Mouse (Mus musculus) CH12.LX (cell line): Measurements from ENCODE around the gene Tex14. TPM values are rescaled to one million over a fixed set of nuclear protein-coding genes. Genes with fewer than 3 reads are reported as not detected.

Experiments
- DNase-seq: peaks from one replicate; pipeline ENCODE4 v3.0.0-alpha.2; 2013; ENCODE audit errors: extremely low read depth
- H3K27ac ChIP-seq: 2 replicates; pipeline ENCODE4 v1.5.1; 2012; ENCODE audit warnings: low read depth, mild to moderate bottlenecking, control low read depth, moderate library complexity; ENCODE audit not compliant: insufficient read depth
- H3K27me3 ChIP-seq: replicated peaks from 2 replicates; pipeline ENCODE3; 2012; ENCODE audit warnings: inconsistent platforms
- H3K36me3 ChIP-seq, 2 experiments: replicated peaks in 1 of 2; 2 replicates each; pipeline versions ENCODE3 to v1.6.1; 2012; ENCODE audit warnings: inconsistent platforms in 1 of 2, low read length in 1 of 2, mild to moderate bottlenecking in 1 of 2, mixed read lengths in 1 of 2, moderate library complexity in 1 of 2; ENCODE audit not compliant: control insufficient read depth in 1 of 2, insufficient read depth in 1 of 2
- H3K4me1 ChIP-seq, 2 experiments: 2 replicates each; pipeline ENCODE4 v1.6.1; 2012; ENCODE audit warnings: inconsistent platforms in 1 of 2, moderate library complexity in 1 of 2; ENCODE audit not compliant: insufficient read depth in 2 of 2, control insufficient read depth in 1 of 2
- H3K4me2 ChIP-seq: 2 replicates; pipeline ENCODE4 v1.6.1; 2012; ENCODE audit warnings: low read depth, mild to moderate bottlenecking, control low read depth; ENCODE audit not compliant: poor library complexity, insufficient read depth, severe bottlenecking
- H3K4me3 ChIP-seq, 3 experiments: fragments of 150-350 bp in 1 of 3; sonication (generic) in 1 of 3; replicated peaks in 1 of 3; 2 replicates each; pipeline versions ENCODE3 to v1.5.1; 2011 to 2012; ENCODE audit warnings: low read depth in 2 of 3, low read length in 2 of 3, mild to moderate bottlenecking in 2 of 3, moderate library complexity in 2 of 3, control low read depth in 1 of 3, improper control_type of control experiment in 1 of 3, inconsistent platforms in 1 of 3, mixed read lengths in 1 of 3; ENCODE audit not compliant: poor library complexity in 1 of 3
- H3K79me2 ChIP-seq: replicated peaks from 2 replicates; pipeline ENCODE4 v1.6.1; 2012; ENCODE audit warnings: mild to moderate bottlenecking, moderate library complexity; ENCODE audit not compliant: control insufficient read depth, poor library complexity, insufficient read depth, severe bottlenecking; ENCODE audit errors: extremely low read depth
- H3K9ac ChIP-seq: 2 replicates; pipeline ENCODE4 v1.6.1; 2012; ENCODE audit warnings: low read depth, mild to moderate bottlenecking, control low read depth, moderate library complexity; ENCODE audit not compliant: insufficient read depth
- H3K9me3 ChIP-seq: replicated peaks from 2 replicates; pipeline ENCODE3; 2012; ENCODE audit warnings: low read length, inconsistent platforms, mixed read lengths
- CHD1 ChIP-seq: IDR thresholded peaks from 2 replicates; pipeline ENCODE4 v1.6.1; 2012; ENCODE audit warnings: low read depth, low read length, improper control_type of control experiment, inconsistent platforms
- CTCF ChIP-seq, 2 experiments: IDR thresholded peaks in 1 of 2; conservative IDR thresholded peaks in 1 of 2; 2 replicates each; pipeline ENCODE4 v1.5.1; 2011 to 2012; ENCODE audit warnings: low read depth in 2 of 2, low read length in 2 of 2, improper control_type of control experiment in 1 of 2, inconsistent platforms in 1 of 2, mild to moderate bottlenecking in 1 of 2, moderate library complexity in 1 of 2
- HCFC1 ChIP-seq: IDR thresholded peaks from 2 replicates; pipeline ENCODE4 v1.6.1; 2012; ENCODE audit warnings: low read depth, mild to moderate bottlenecking, inconsistent platforms, low read length, improper control_type of control experiment
- IRF4 ChIP-seq: IDR thresholded peaks from 2 replicates; pipeline ENCODE4 v1.6.1; 2014; ENCODE audit warnings: low read depth, mild to moderate bottlenecking, inconsistent platforms, low read length, improper control_type of control experiment
- KAT2A ChIP-seq: IDR thresholded peaks from 2 replicates; pipeline ENCODE4 v1.6.1; 2012; ENCODE audit warnings: low read length, improper control_type of control experiment, inconsistent platforms; ENCODE audit not compliant: insufficient replicate concordance
- MAFK ChIP-seq: IDR thresholded peaks from 2 replicates; pipeline ENCODE4 v1.6.1; 2011; ENCODE audit warnings: low read length, improper control_type of control experiment; ENCODE audit not compliant: insufficient replicate concordance
- MAX ChIP-seq: IDR thresholded peaks from 2 replicates; pipeline ENCODE4 v1.6.1; 2011; ENCODE audit warnings: low read length, improper control_type of control experiment
- MAZ ChIP-seq: IDR thresholded peaks from 2 replicates; pipeline ENCODE4 v1.6.1; 2012; ENCODE audit warnings: low read depth, mild to moderate bottlenecking, inconsistent platforms, low read length, improper control_type of control experiment, moderate library complexity
- MEF2A ChIP-seq: IDR thresholded peaks from 2 replicates; pipeline ENCODE4 v1.6.1; 2014; ENCODE audit warnings: low read depth, mild to moderate bottlenecking, inconsistent platforms, low read length, improper control_type of control experiment, borderline replicate concordance
- MYC ChIP-seq: IDR thresholded peaks from 2 replicates; pipeline ENCODE4 v1.6.1; 2011; ENCODE audit warnings: low read depth, mild to moderate bottlenecking, improper control_type of control experiment, low read length
- NRF1 ChIP-seq: IDR thresholded peaks from 2 replicates; pipeline ENCODE4 v1.6.1; 2014; ENCODE audit warnings: low read depth, mild to moderate bottlenecking, inconsistent platforms, low read length, improper control_type of control experiment, moderate library complexity
- POLR2A ChIP-seq: IDR thresholded peaks from 2 replicates; pipeline ENCODE4 v1.6.1; 2011; ENCODE audit warnings: low read depth, mild to moderate bottlenecking, improper control_type of control experiment, low read length
- RAD21 ChIP-seq: IDR thresholded peaks from 2 replicates; pipeline ENCODE4 v1.6.1; 2011; ENCODE audit warnings: low read depth, mild to moderate bottlenecking, low read length, improper control_type of control experiment, moderate library complexity
- RCOR1 ChIP-seq: conservative IDR thresholded peaks from 2 replicates; pipeline ENCODE4 v1.6.1; 2012; ENCODE audit warnings: low read depth, mild to moderate bottlenecking, inconsistent platforms, low read length, improper control_type of control experiment
- SIN3A ChIP-seq: IDR thresholded peaks from 2 replicates; pipeline ENCODE4 v1.6.1; 2012; ENCODE audit warnings: low read length, improper control_type of control experiment, inconsistent platforms
- SMC3 ChIP-seq: IDR thresholded peaks from 2 replicates; pipeline ENCODE4 v1.6.1; 2011; ENCODE audit warnings: low read depth, low read length, improper control_type of control experiment
- USF2 ChIP-seq: conservative IDR thresholded peaks from 2 replicates; pipeline ENCODE4 v1.6.1; 2011; ENCODE audit warnings: low read depth, low read length, improper control_type of control experiment
- ZC3H11A ChIP-seq: IDR thresholded peaks from 2 replicates; pipeline ENCODE4 v1.6.1; 2012; ENCODE audit warnings: low read depth, mild to moderate bottlenecking, inconsistent platforms, low read length, improper control_type of control experiment
- ZKSCAN1 ChIP-seq: IDR thresholded peaks from 2 replicates; pipeline ENCODE4 v1.6.1; 2012; ENCODE audit warnings: low read depth, inconsistent platforms, low read length, improper control_type of control experiment, borderline replicate concordance
- ZMIZ1 ChIP-seq: IDR thresholded peaks from 2 replicates; pipeline ENCODE4 v1.6.1; 2012; ENCODE audit warnings: low read depth, mild to moderate bottlenecking, inconsistent platforms, low read length, improper control_type of control experiment
- ZNF384 ChIP-seq: IDR thresholded peaks from 2 replicates; pipeline ENCODE4 v1.6.1; 2012; ENCODE audit warnings: low read depth, low read length, improper control_type of control experiment, inconsistent platforms
- dilution Hi-C: fragments of 300-500 bp; cut with MboI; formaldehyde crosslinking; loops from 2 replicates; pipeline ENCODE4 v1.14.3; 2020; ENCODE audit warnings: low sequenced_read_pairs; ENCODE audit not compliant: extremely low pct_unique_long_range_greater_than_20kb, extremely low pct_ligation_motif_present
- in situ Hi-C: fragments of 300-500 bp; cut with MboI; formaldehyde crosslinking; loops from 3 replicates; pipeline ENCODE4 v1.14.3; 2019; ENCODE audit warnings: low sequenced_read_pairs, low pct_ligation_motif_present, low pct_unique_long_range_greater_than_20kb, mixed read lengths
- polyA plus RNA-seq: library from polyadenylated mRNA; unstranded; fragments of >175 nt; gene quantifications from 2 replicates; pipeline ENCODE4 v1.2.1, GENCODE M21; 2012; ENCODE audit warnings: low read depth; ENCODE audit not compliant: insufficient read length
- total RNA-seq, 2 experiments: library from RNA; depleted of rRNA; stranded (reverse); fragments of 300-350 nt in 1 of 2; fragments of >200 nt in 1 of 2; gene quantifications; 2 replicates each; pipeline ENCODE4 v1.2.3; 2012 to 2014

Gene Tex14
- total and polyA plus RNA-seq, 3 experiments = 1.3 to 2.1 (median 1.4) TPM

- no peak overlapping the region for H3K4me3 ChIP-seq
- H3K27ac ChIP-seq = no peak overlapping the region
- no peaks in the 10 kb centered on the region for H3K4me1 ChIP-seq
- H3K27me3 ChIP-seq = no peaks in the 10 kb centered on the region
- no peaks in the 10 kb centered on the region for H3K9me3 ChIP-seq
- TF ChIP-seq RAD21 (peak; percentile 90), ZNF384 (peak; percentile 69), ZMIZ1 (no peak), CTCF (conservative IDR thresholded peaks at IDR 0.05 in 1 of 2, IDR thresholded peaks at IDR 0.05 in 1 of 2; ENCODE audit: low read depth in 2 of 2, low read length in 2 of 2) (peak; percentile 35 to 87; a peak in 3 of 4 replicates), USF2 (no peak), SMC3 (peak; percentile 68), MYC (0 out of 2 replicates have a peak, but pooled peaks have one; percentile 43), ZC3H11A (peak; percentile 26; the same call in 1 of the 2 replicates)
- dilution Hi-C loops = no loop called here
- no peaks in the 10 kb centered on the region for H3K36me3 ChIP-seq
- H3K9ac ChIP-seq = no peak overlapping the region
- no peak overlapping the region for H3K4me2 ChIP-seq
- DNase-seq = no peak
- H3K79me2 ChIP-seq = no peaks in the 10 kb centered on the region
- in situ Hi-C loops = loop anchor here (5.0 kb wide), 1 partner anchor 32 kb away; no protein-coding TSS in a partner anchor
These were observed 99.9 kb downstream of the Tex14 start for GRCm38 (mm10) chr11:87504690-87505214.

GRCm38 (mm10) chr11:87506502-87506901 lies 101.6 kb downstream of the Tex14 start:
- H3K4me1 ChIP-seq = no peaks in the 10 kb centered on the region
- dilution Hi-C loops = no loop called here
- in situ Hi-C loops = loop anchor here (5.0 kb wide), 1 partner anchor 34 kb away; no protein-coding TSS in a partner anchor
- no peak for DNase-seq
- no peak for TF ChIP-seq CHD1
- no peak for TF ChIP-seq CTCF (conservative IDR thresholded peaks at IDR 0.05 in 1 of 2, IDR thresholded peaks at IDR 0.05 in 1 of 2; ENCODE audit: low read depth in 2 of 2, low read length in 2 of 2)
- no peak for TF ChIP-seq ZNF384
- TF ChIP-seq MAZ = no peak
- no peak for TF ChIP-seq SIN3A
- TF ChIP-seq KAT2A = no peak
- TF ChIP-seq MAX = no peak
- TF ChIP-seq ZKSCAN1 = no peak
- no peak for TF ChIP-seq HCFC1
- TF ChIP-seq RCOR1 = no peak
- no peak for TF ChIP-seq NRF1
- TF ChIP-seq POLR2A = no peak
- TF ChIP-seq USF2 = no peak
- TF ChIP-seq ZC3H11A = no peak
- TF ChIP-seq MYC = no peak
- TF ChIP-seq MEF2A = no peak
- no peak for TF ChIP-seq IRF4
- TF ChIP-seq MAFK = no peak
- H3K27ac ChIP-seq = no peak overlapping the region
- no peaks in the 10 kb centered on the region for H3K27me3 ChIP-seq
- no peak overlapping the region for H3K4me3 ChIP-seq
- no peaks in the 10 kb centered on the region for H3K9me3 ChIP-seq
- H3K9ac ChIP-seq = no peak overlapping the region
- no peaks in the 10 kb centered on the region for H3K36me3 ChIP-seq
- H3K79me2 ChIP-seq = no peaks in the 10 kb centered on the region
- H3K4me2 ChIP-seq = no peak overlapping the region
